Mouse (Mus musculus) ES-E14 (cell line): ENCODE measurements around the gene Nek8. TPM values are rescaled to one million over a fixed set of nuclear protein-coding genes. Genes with fewer than 3 reads are reported as not detected.

Experiments used
- DNase-seq: peaks from one replicate; pipeline ENCODE4 v3.0.0-alpha.2; 2013; ENCODE audit warnings: low read depth, low spot score
- H3K27ac ChIP-seq: 2 replicates; pipeline ENCODE4 v1.5.1; 2012; ENCODE audit warnings: low read depth, mild to moderate bottlenecking, low read length, moderate library complexity, mixed read lengths; ENCODE audit not compliant: poor library complexity, insufficient read depth, severe bottlenecking
- H3K36me3 ChIP-seq: 2 replicates; pipeline ENCODE4 v1.6.1; 2012; ENCODE audit warnings: mild to moderate bottlenecking, low read length, moderate library complexity, mixed read lengths; ENCODE audit not compliant: control insufficient read depth, poor library complexity, insufficient read depth, severe bottlenecking
- H3K4me1 ChIP-seq, 2 experiments: fragments of 150-350 bp in 1 of 2; sonication (generic) in 1 of 2; 2 replicates each; pipeline ENCODE4 v1.6.1; 2012; ENCODE audit warnings: low read length in 2 of 2, mild to moderate bottlenecking in 1 of 2, mixed read lengths in 1 of 2; ENCODE audit not compliant: control insufficient read depth in 2 of 2, insufficient read depth in 2 of 2, poor library complexity in 1 of 2
- H3K4me3 ChIP-seq, 2 experiments: fragments of 150-350 bp in 1 of 2; sonication (generic) in 1 of 2; 2 replicates each; pipeline ENCODE4 v1.5.1; 2012; ENCODE audit warnings: low read length in 2 of 2, low read depth in 1 of 2, mild to moderate bottlenecking in 1 of 2, mixed read lengths in 1 of 2; ENCODE audit not compliant: insufficient read depth in 1 of 2, poor library complexity in 1 of 2, severe bottlenecking in 1 of 2
- H3K9ac ChIP-seq: 2 replicates; pipeline ENCODE4 v1.6.1; 2012; ENCODE audit warnings: low read depth, mild to moderate bottlenecking, low read length, mixed read lengths; ENCODE audit not compliant: poor library complexity, insufficient read depth, severe bottlenecking
- H3K9me3 ChIP-seq: fragments of 150-350 bp; sonication (generic); 2 replicates; pipeline ENCODE4 v1.6.1; 2012; ENCODE audit warnings: low read depth, mild to moderate bottlenecking, low read length; ENCODE audit not compliant: control insufficient read depth, insufficient read depth
- CHD2 ChIP-seq: IDR thresholded peaks from 2 replicates; pipeline ENCODE4 v1.6.1; 2014; ENCODE audit warnings: mild to moderate bottlenecking, low read depth, low read length, inconsistent platforms
- HCFC1 ChIP-seq: IDR thresholded peaks from 2 replicates; pipeline ENCODE4 v1.6.1; 2012; ENCODE audit warnings: low read length, inconsistent platforms, borderline replicate concordance; ENCODE audit not compliant: insufficient read depth
- MAFK ChIP-seq: IDR thresholded peaks from 2 replicates; pipeline ENCODE4 v1.6.1; 2014; ENCODE audit warnings: mild to moderate bottlenecking, low read depth, low read length, inconsistent platforms; ENCODE audit not compliant: insufficient read depth
- ZC3H11A ChIP-seq: IDR thresholded peaks from 2 replicates; pipeline ENCODE4 v1.6.1; 2012; ENCODE audit warnings: low read depth, mild to moderate bottlenecking, inconsistent platforms, low read length, borderline replicate concordance
- ZNF384 ChIP-seq: IDR thresholded peaks from 2 replicates; pipeline ENCODE4 v1.6.1; 2012; ENCODE audit warnings: low read depth, low read length, inconsistent platforms
- in situ Hi-C, 2 experiments: fragments of 600-800 bp; cut with MboI; formaldehyde crosslinking; loops; one replicate each; pipeline ENCODE4 v1.15.1; 2025; ENCODE audit warnings: low sequenced_read_pairs in 2 of 2, inconsistent platforms in 1 of 2; ENCODE audit not compliant: unreplicated experiment in 2 of 2
- total RNA-seq: library from RNA; depleted of rRNA; stranded (reverse); fragments of 300-350 nt; gene quantifications from 2 replicates; pipeline ENCODE4 v1.2.3, GENCODE M21; 2012

The Nek8 gene
- total RNA-seq, 1 experiment: 15.3 TPM

DNA sequence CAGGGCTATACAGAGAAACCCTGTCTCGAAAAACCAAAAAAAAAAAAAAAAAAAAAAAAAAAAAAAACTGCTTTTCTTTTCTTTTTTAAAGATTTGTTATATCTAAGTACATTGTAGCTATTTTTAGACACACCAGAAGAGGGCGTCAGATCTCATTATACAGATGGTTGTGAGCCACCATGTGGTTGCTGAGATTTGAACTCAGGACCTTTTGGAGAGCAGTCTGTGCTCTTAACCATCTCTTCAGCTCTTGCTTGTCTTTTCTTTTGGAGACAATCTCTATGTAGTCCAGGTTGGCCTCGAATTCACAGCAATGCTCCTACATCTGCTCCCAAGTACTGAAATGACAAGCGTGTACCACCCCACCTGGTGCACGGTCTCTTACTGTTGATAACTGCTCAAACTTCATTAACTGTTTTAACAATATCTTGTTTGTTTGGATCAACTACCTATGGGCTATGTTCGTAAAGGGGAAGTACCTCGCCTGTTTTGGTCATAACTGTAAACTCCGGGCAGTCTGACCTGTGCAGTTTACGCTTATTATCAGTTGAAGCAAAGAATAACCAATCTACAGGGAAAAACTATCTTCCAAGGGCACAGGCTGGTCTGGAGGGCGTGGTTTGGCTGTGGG lies 589 bp downstream of the Nek8 start:
- Histone ChIP-seq H3K4me1 (peaks cover 0 to 10% of the 10 kb centered on the region in 2 experiments; a peak in 1 of 4 replicates), H3K27ac (no peak overlapping the region), H3K4me3 (peak overlapping the region; percentile 88 to 90), H3K36me3 (peaks cover 14% of the 10 kb centered on the region), H3K9ac (no peak overlapping the region), H3K9me3 (no peaks in the 10 kb centered on the region)
- in situ Hi-C loops: no loop called here
- DNase-seq: no peak
- TF ChIP-seq ZC3H11A: no peak
- TF ChIP-seq HCFC1: no peak
- peak; percentile 53 for TF ChIP-seq ZNF384

DNA sequence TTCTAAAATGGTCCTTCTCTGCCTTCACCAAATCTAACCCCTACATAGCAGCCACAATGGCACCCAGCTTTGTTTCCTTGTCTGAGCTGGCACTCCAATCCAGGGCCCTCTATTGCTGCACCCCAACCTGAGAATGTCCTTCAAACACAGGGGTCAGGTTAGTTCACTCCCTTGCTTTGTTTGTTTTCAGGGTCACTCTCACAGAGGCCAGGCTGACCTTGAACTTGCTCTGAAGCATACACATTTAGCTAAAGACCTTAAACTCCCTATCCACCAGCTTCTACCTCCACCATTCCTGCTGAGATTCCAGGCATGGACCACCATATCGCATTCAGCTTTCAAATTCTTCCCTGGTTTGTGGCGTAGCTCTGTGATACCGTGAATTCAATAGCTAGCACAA lies 2.0 kb downstream of the Nek8 start:
- H3K9me3 ChIP-seq: no peaks in the 10 kb centered on the region
- no peak for DNase-seq
- H3K4me3 ChIP-seq: no peak overlapping the region
- no peak for TF ChIP-seq ZNF384
- TF ChIP-seq HCFC1: no peak
- no peak for TF ChIP-seq CHD2
- TF ChIP-seq MAFK: no peak
- TF ChIP-seq ZC3H11A: no peak
- H3K9ac ChIP-seq: no peak overlapping the region
- H3K4me1 ChIP-seq: peaks cover 0 to 16% of the 10 kb centered on the region in 2 experiments; a peak in 1 of 4 replicates
- in situ Hi-C loops: no loop called here
- no peak overlapping the region for H3K27ac ChIP-seq
- H3K36me3 ChIP-seq: peaks cover 1% of the 10 kb centered on the region; the same call in 1 of the 2 replicates

DNA sequence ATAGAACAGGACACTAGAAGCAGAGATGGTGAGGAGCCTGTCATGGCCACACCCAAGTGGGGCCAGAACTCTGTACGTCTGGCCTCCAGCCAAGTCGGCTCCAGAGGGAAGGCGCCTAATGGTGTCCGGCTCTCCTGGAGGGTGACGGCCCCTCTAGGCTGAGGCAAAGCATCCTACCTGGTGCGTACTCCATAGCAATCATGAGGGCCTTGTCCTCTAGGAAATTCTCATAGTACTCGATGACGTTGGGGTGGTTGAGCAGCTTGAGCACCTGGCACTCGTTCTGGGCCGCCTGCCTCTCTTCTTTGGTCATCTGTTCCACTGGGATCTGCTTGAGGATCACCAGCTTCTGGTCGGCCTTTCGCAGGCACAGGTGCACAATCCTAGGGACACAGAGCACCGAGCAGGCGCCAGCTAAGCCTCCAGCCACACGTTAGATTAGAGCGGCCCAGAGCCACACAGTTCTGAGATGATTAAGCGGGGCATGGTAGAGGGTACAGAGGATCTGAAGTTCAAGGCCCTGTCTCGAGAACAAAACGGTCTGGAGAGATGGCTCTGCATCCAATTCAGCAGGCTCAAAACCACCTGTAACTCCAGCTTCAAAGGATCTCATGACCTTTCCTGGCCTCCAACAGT lies 3.6 kb downstream of the Nek8 start:
- H3K9me3 ChIP-seq: no peaks in the 10 kb centered on the region
- H3K4me1 ChIP-seq: peaks cover 0 to 27% of the 10 kb centered on the region in 2 experiments; a peak in 2 of 4 replicates
- H3K27ac ChIP-seq: no peak overlapping the region
- H3K9ac ChIP-seq: peak overlapping the region; percentile 40; the same call in 1 of the 2 replicates
- H3K4me3 ChIP-seq: peak overlapping the region in 1 of 2 experiments; percentile 22; a peak in 1 of 4 replicates
- no peak for TF ChIP-seq ZC3H11A
- TF ChIP-seq ZNF384: no peak
- DNase-seq: no peak
- H3K36me3 ChIP-seq: no peaks in the 10 kb centered on the region
- in situ Hi-C loops: no loop called here

DNA sequence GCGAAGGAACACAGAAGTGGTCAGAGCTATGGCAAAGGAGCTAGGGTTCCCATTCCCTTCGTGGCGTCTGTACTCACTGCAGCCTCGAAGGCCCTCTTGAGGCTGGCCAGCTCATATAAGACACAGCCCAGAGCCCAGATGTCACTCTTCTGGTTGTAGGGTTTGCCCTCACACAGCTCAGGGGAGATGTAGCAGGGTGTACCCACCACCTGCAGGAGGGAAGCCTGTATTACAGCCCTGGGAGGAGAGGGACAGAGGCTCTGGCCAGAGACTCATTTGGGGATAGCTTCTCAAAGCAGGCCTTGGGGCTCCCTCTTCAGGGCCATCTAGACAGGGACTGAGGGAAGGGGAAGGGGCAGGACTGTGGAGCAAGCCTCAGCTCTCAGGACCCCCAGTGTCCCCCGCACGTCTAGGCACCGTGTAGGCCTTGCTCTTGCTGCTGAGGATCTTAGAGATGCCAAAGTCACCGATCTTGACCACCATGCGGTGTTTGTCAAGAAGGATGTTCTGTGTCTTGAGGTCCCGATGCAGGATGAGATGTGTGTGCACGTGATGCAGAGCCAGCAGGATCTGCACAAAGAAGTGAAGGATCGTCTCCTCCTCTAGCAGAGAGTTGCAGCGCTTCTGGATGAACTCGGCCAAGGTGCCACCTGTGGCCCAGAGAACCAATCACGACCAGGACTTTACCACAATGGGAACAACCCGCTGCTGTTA lies 4.3 kb downstream of the Nek8 start:
- DNase-seq: no peak
- Histone ChIP-seq H3K9ac (no peak overlapping the region), H3K4me3 (no peak overlapping the region), H3K36me3 (no peaks in the 10 kb centered on the region), H3K4me1 (peaks cover 0 to 34% of the 10 kb centered on the region in 2 experiments; a peak in 2 of 4 replicates), H3K9me3 (no peaks in the 10 kb centered on the region), H3K27ac (no peak overlapping the region)
- TF ChIP-seq CHD2 (no peak), ZNF384 (no peak), MAFK (no peak)
- in situ Hi-C loops: no loop called here
